Mouse (Mus musculus) small intestine, adult 2 months (tissue): ENCODE data around the gene Prcd.

Experiments
- CTCF ChIP-seq: fragments of 200-500 bp; IDR thresholded peaks from 2 replicates; pipeline ENCODE4 v1.5.1; 2012; ENCODE audit warnings: low read depth, mild to moderate bottlenecking, control low read depth, inconsistent platforms, low read length, moderate library complexity, mixed read lengths; ENCODE audit not compliant: insufficient replicate concordance, insufficient read length; ENCODE audit errors: extremely low read depth
- POLR2A ChIP-seq: fragments of 200-500 bp; IDR thresholded peaks from 2 replicates; pipeline ENCODE4 v1.6.1; 2012; ENCODE audit warnings: low read depth, mild to moderate bottlenecking, control low read depth, inconsistent platforms, low read length, moderate library complexity

- TF ChIP-seq CTCF (no peak), POLR2A (no peak)
Measured at GRCm38 (mm10) chr11:116650811-116651210, 2.5 kb upstream of the Prcd start.
